Mouse (Mus musculus): ENCODE measurements around the gene Ugt1a6b.

- TF ChIP-seq CTCF (IDR thresholded peaks at IDR 0.05; ENCODE audit: low read depth): no peak
- TF ChIP-seq EP300 (IDR thresholded peaks at IDR 0.05; ENCODE audit: low read depth): no peak
Observed at GRCm38 (mm10) chr1:88212341-88213045, 109.4 kb downstream of the Ugt1a6b start.

All from liver, postnatal 0 days (tissue).